Mouse (Mus musculus): ENCODE data around the gene Dennd5b. TPM values are rescaled to one million over a fixed set of nuclear protein-coding genes. Genes with fewer than 3 reads are reported as not detected.

Dennd5b gene
- total and polyA plus RNA-seq, 2 experiments from 2014 or later: 11.9 to 42.4 TPM

DNA sequence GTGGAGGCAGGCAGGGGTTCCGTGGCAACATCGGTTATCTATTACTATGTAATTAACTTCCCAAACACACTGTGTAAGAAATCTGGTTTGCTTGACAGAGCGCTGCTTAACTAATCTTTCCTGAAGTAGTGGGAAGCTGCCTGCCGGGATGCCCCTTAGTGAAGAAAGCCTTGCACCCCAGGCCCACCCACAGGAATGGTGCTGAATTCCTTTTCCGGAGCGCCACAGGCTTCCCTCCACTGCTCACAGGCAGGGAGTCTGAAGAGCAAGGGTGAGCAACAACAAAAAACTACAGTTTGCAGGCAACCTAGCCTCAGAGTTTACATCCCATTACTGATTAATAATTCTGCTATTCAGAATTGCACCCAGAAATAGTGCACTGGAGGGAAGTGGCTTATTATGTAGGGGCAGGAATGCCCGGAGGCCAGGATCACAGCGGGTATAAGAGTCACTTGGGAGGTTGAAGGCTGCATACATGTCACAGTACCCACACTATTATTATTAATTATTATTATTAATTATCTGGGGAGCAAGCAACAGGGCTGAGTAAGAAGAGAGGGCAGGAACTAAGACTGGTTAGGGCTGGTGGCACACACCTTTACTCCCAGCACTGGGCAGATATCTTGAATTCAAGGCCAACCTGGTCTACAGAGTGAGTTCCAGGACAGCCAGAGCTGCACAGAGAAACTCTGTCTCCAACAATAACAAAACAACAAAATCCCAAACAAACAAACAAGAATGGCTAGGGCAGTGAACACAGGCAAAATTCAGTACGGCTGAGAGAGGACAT, 129.2 kb downstream of the Dennd5b start:
- no peaks in the 10 kb centered on the region for H3K27me3 ChIP-seq (ENCODE audit: insufficient read depth, low read length)
- H3K9me3 ChIP-seq (ENCODE audit: low read length): no peaks in the 10 kb centered on the region
- 30% methylated on average over 9 of the region's 9 CpGs for WGBS
- H3K4me1 ChIP-seq (ENCODE audit: insufficient read depth, low read length): no peaks in the 10 kb centered on the region
- no peak overlapping the region for H3K4me2 ChIP-seq (ENCODE audit: low read depth, low read length)
- DNase-seq (ENCODE audit: low spot score): no peak
- ATAC-seq: no peak; the same call in 1 of the 2 replicates
- no peak for TF ChIP-seq CTCF (IDR thresholded peaks at IDR 0.05; ENCODE audit: low read depth)
- H3K36me3 ChIP-seq (ENCODE audit: insufficient read depth, low read length): no peaks in the 10 kb centered on the region
- no peak overlapping the region for H3K4me3 ChIP-seq (ENCODE audit: low read length)
- H3K9ac ChIP-seq (replicated peaks; ENCODE audit: low read length): no peak overlapping the region
- no peak overlapping the region for H3K27ac ChIP-seq

DNA sequence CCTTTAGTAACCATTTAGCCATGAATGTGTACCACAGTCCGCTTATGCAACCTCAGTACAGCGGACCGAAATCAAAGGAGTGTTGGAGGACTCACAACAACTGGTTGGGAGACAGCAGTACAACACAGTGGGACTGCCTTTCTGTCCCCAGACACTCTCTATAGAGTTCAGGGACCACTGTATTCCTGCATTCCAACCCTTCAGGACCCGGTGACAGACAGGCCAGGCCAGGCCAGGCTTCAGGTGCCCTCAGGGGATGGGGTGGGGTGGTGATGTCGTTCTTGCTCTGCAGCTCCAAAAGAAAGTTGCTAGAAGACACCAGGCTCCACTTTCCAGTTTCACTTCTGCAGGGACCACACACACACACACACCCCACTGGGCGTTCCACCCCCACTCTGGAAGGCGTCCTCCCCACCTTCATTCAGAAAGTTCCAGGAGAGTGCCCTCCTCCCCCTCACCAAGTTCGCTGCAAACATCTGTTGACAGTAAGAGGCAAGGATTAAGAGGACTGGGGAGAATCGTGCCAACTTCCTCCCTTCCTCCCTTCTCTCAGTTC, 130.0 kb downstream of the Dennd5b start:
- Histone ChIP-seq H3K4me1 (ENCODE audit: insufficient read depth, low read length) (no peaks in the 10 kb centered on the region), H3K4me3 (ENCODE audit: low read length) (no peak overlapping the region), H3K4me2 (ENCODE audit: low read depth, low read length) (no peak overlapping the region), H3K27me3 (ENCODE audit: insufficient read depth, low read length) (no peaks in the 10 kb centered on the region), H3K36me3 (ENCODE audit: insufficient read depth, low read length) (no peaks in the 10 kb centered on the region), H3K27ac (no peak overlapping the region), H3K9ac (replicated peaks; ENCODE audit: low read length) (no peak overlapping the region), H3K9me3 (ENCODE audit: low read length) (no peaks in the 10 kb centered on the region)
- DNase-seq (ENCODE audit: low spot score) (no peak), ATAC-seq (no peak)
- TF ChIP-seq CTCF (IDR thresholded peaks at IDR 0.05; ENCODE audit: low read depth): no peak
- WGBS: 38% methylated on average over 9 of the region's 9 CpGs

DNA sequence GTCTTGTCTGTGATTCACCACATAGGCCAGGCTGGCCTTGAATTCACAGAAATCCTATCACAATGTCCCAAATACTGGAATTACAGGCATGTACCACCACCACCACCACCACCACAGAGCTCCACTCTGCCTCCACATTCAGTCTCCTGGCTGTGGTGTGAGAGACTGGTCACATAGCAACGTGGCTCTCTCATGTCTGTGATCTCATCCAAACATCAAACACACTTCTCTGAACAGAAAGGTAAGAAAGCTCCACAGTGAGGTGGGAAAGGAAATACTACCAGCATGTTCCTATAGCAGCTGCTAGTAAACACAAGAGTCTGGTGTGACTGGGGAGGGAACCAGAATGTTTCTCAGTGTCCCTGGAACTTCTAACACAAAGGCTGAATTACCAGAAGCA, 140.2 kb downstream of the Dennd5b start:
- TF ChIP-seq CTCF (IDR thresholded peaks at IDR 0.05; ENCODE audit: low read depth): no peak
- Histone ChIP-seq H3K27me3 (ENCODE audit: insufficient read depth, low read length) (no peaks in the 10 kb centered on the region), H3K4me1 (ENCODE audit: insufficient read depth, low read length) (no peaks in the 10 kb centered on the region), H3K36me3 (ENCODE audit: insufficient read depth, low read length) (no peaks in the 10 kb centered on the region), H3K4me3 (ENCODE audit: low read length) (no peak overlapping the region), H3K27ac (no peak overlapping the region), H3K4me2 (ENCODE audit: low read depth, low read length) (no peak overlapping the region), H3K9ac (replicated peaks; ENCODE audit: low read length) (no peak overlapping the region), H3K9me3 (ENCODE audit: low read length) (no peaks in the 10 kb centered on the region)
- no peak for DNase-seq (ENCODE audit: low spot score)
- 68% methylated on average over 1 of the region's 1 CpGs for WGBS
- ATAC-seq: no peak

DNA sequence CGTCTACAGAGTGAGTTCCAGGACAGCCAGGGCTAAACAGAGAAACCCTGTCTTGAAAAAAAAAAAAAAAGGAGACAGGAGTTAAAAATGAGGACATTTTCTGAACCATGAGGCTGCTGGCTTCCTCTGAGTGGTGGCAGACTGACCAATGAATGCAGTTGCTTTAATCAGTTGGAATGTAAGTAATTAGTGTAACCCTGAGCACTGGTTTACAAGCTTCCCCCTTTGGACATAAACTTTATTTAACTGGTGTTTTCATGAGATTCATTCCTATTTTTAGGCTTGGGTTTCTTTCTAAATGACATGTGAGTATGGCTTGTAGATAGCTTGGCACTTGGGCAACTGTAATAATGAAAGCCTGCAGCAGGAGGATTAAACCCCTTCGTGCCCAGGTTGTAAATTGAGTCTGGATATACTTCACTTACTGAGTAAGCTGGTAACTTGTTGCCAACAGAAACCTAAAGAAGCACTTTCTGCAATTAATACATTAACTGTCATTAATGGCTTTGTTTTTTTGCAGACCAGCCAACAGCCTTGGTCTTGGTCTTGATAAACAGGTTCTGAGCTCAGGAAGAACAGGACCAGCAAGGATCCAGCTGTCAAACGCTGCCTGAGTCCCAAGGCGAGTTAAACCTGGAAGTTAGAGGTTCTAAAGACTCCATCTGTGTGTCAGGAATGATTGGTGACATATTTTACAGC, 141.8 kb downstream of the Dennd5b start:
- DNase-seq (ENCODE audit: low spot score): no peak
- H3K4me1 ChIP-seq (ENCODE audit: insufficient read depth, low read length): no peaks in the 10 kb centered on the region
- no peak for TF ChIP-seq CTCF (IDR thresholded peaks at IDR 0.05; ENCODE audit: low read depth)

DNA sequence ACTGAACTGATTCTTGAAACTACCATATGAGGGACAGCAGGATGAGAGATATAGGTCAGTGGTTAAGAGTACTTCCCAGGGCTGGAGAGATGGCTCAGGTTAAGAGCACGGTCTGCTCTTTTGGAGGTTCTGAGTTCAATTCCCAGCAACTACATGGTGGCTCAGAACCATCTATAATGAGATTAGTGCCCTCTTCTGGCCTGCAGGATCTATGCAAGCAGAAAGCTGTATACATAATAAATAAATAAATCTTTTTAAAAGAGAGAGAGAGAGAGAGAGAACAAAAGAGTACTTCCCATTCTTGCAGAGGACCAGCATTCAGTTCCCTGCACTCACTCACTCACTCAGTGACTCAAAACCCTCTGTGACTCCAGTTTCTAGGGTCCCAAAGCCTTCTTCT, 142.8 kb downstream of the Dennd5b start:
- WGBS: 92% methylated on average over 1 of the region's 1 CpGs
- H3K36me3 ChIP-seq (ENCODE audit: insufficient read depth, low read length): no peaks in the 10 kb centered on the region
- H3K27me3 ChIP-seq (ENCODE audit: insufficient read depth, low read length): no peaks in the 10 kb centered on the region
- H3K4me1 ChIP-seq (ENCODE audit: insufficient read depth, low read length): no peaks in the 10 kb centered on the region
- H3K9ac ChIP-seq (replicated peaks; ENCODE audit: low read length): no peak overlapping the region
- no peak for TF ChIP-seq CTCF (IDR thresholded peaks at IDR 0.05; ENCODE audit: low read depth)
- DNase-seq (ENCODE audit: low spot score): no peak
- H3K9me3 ChIP-seq (ENCODE audit: low read length): no peaks in the 10 kb centered on the region
- no peak for ATAC-seq
- no peak overlapping the region for H3K4me3 ChIP-seq (ENCODE audit: low read length)
- no peak overlapping the region for H3K4me2 ChIP-seq (ENCODE audit: low read depth, low read length)
- no peak overlapping the region for H3K27ac ChIP-seq

More for the DNA sequence above, 141.8 kb downstream of the Dennd5b start:
- ATAC-seq: no peak
- no peaks in the 10 kb centered on the region for H3K27me3 ChIP-seq (ENCODE audit: insufficient read depth, low read length)
- H3K4me3 ChIP-seq (ENCODE audit: low read length): no peak overlapping the region
- no peaks in the 10 kb centered on the region for H3K36me3 ChIP-seq (ENCODE audit: insufficient read depth, low read length)
- no peak overlapping the region for H3K9ac ChIP-seq (replicated peaks; ENCODE audit: low read length)
- no peak overlapping the region for H3K27ac ChIP-seq
- no peaks in the 10 kb centered on the region for H3K9me3 ChIP-seq (ENCODE audit: low read length)
- H3K4me2 ChIP-seq (ENCODE audit: low read depth, low read length): no peak overlapping the region
- 75% methylated on average over 4 of the region's 4 CpGs for WGBS

DNA sequence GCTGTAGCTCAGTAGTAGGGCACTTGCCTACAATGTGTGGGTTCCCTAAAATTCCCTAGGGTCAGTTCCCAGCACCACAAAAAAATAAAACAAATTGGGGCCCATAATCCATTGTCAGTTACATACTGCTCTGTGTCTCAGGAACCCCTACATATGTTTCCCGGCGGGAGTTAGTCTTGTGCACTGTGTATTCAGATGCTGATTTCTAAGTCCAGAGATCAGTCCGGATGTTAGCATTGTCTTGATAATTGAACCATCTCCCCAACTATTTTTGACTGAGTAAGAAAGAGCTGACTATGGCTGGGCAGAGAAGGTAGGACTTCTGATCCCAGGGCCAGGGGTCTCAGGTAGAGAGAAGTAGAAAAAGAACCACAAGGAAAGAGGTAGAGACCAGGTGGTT, 144.4 kb downstream of the Dennd5b start:
- Histone ChIP-seq H3K9ac (replicated peaks; ENCODE audit: low read length) (no peak overlapping the region), H3K4me2 (ENCODE audit: low read depth, low read length) (no peak overlapping the region), H3K9me3 (ENCODE audit: low read length) (no peaks in the 10 kb centered on the region), H3K27ac (no peak overlapping the region), H3K27me3 (ENCODE audit: insufficient read depth, low read length) (no peaks in the 10 kb centered on the region), H3K36me3 (ENCODE audit: insufficient read depth, low read length) (no peaks in the 10 kb centered on the region), H3K4me3 (ENCODE audit: low read length) (no peak overlapping the region), H3K4me1 (ENCODE audit: insufficient read depth, low read length) (no peaks in the 10 kb centered on the region)
- no peak for TF ChIP-seq CTCF (IDR thresholded peaks at IDR 0.05; ENCODE audit: low read depth)
- DNase-seq (ENCODE audit: low spot score): no peak
- no peak for ATAC-seq
- 82% methylated on average over 3 of the region's 3 CpGs for WGBS

Data from hindbrain, postnatal 0 days (tissue).